Mouse (Mus musculus): ENCODE results near the gene Endog. TPM values are rescaled to one million over a fixed set of nuclear protein-coding genes. Genes with fewer than 3 reads are reported as not detected.
"Not testable (repeated sequence)": the region's sequence is repeated elsewhere in the genome, so short reads cannot be mapped to it uniquely, and the experiment has no call there.

Endog gene
- polyA plus RNA-seq, 1 experiment from 2014 or later: 30.4 TPM

GRCm38 (mm10) chr2:30178711-30179110, 7.4 kb downstream of the Endog start:
- not testable (repeated sequence) for H3K27ac ChIP-seq (ENCODE audit: low read depth, low read length); H3K4me1 ChIP-seq (ENCODE audit: control insufficient read depth, insufficient read depth, low read length); H3K9me3 ChIP-seq (ENCODE audit: control insufficient read depth, low read length); H3K9ac ChIP-seq (replicated peaks; ENCODE audit: low read depth, low read length); H3K27me3 ChIP-seq (ENCODE audit: control insufficient read depth, insufficient read depth, low read length)
- 34% methylated on average over 7 of the region's 7 CpGs for WGBS
- peak; percentile 29; the same call in 1 of the 2 replicates for ATAC-seq (ENCODE audit: low read depth)
- peak overlapping the region; percentile 90 for H3K4me2 ChIP-seq (ENCODE audit: low read depth, low read length)
- H3K36me3 ChIP-seq (ENCODE audit: control insufficient read depth, insufficient read depth, low read length): peaks cover 18% of the 10 kb centered on the region
- peak overlapping the region; percentile 69 for H3K4me3 ChIP-seq (ENCODE audit: low read depth, low read length)

- 88% methylated on average over 2 of the region's 2 CpGs for WGBS
- ATAC-seq (ENCODE audit: low read depth): no peak
Measured at GRCm38 (mm10) chr2:30182424-30182823, 11.1 kb downstream of the Endog start.

GRCm38 (mm10) chr2:30183721-30184120, 12.4 kb downstream of the Endog start:
- Histone ChIP-seq H3K4me1 (ENCODE audit: control insufficient read depth, insufficient read depth, low read length) (no peaks in the 10 kb centered on the region), H3K36me3 (ENCODE audit: control insufficient read depth, insufficient read depth, low read length) (no peaks in the 10 kb centered on the region), H3K9ac (replicated peaks; ENCODE audit: low read depth, low read length) (no peak overlapping the region), H3K4me3 (ENCODE audit: low read depth, low read length) (no peak overlapping the region), H3K4me2 (ENCODE audit: low read depth, low read length) (no peak overlapping the region), H3K27ac (ENCODE audit: low read depth, low read length) (no peak overlapping the region), H3K27me3 (ENCODE audit: control insufficient read depth, insufficient read depth, low read length) (no peaks in the 10 kb centered on the region), H3K9me3 (ENCODE audit: control insufficient read depth, low read length) (no peaks in the 10 kb centered on the region)
- ATAC-seq (ENCODE audit: low read depth): no peak
- WGBS: 78% methylated on average over 3 of the region's 3 CpGs

More at GRCm38 (mm10) chr2:30182424-30182823, 11.1 kb downstream of the Endog start:
- no peaks in the 10 kb centered on the region for H3K36me3 ChIP-seq (ENCODE audit: control insufficient read depth, insufficient read depth, low read length)
- H3K9me3 ChIP-seq (ENCODE audit: control insufficient read depth, low read length): no peaks in the 10 kb centered on the region
- peaks cover 3% of the 10 kb centered on the region for H3K4me1 ChIP-seq (ENCODE audit: control insufficient read depth, insufficient read depth, low read length)
- no peak overlapping the region for H3K4me2 ChIP-seq (ENCODE audit: low read depth, low read length)
- no peaks in the 10 kb centered on the region for H3K27me3 ChIP-seq (ENCODE audit: control insufficient read depth, insufficient read depth, low read length)
- H3K4me3 ChIP-seq (ENCODE audit: low read depth, low read length): no peak overlapping the region
- no peak overlapping the region for H3K9ac ChIP-seq (replicated peaks; ENCODE audit: low read depth, low read length)
- no peak overlapping the region for H3K27ac ChIP-seq (ENCODE audit: low read depth, low read length)

- WGBS: 91% methylated on average over 6 of the region's 6 CpGs
- no peak for ATAC-seq (ENCODE audit: low read depth)
- Histone ChIP-seq H3K4me2 (ENCODE audit: low read depth, low read length) (no peak overlapping the region), H3K4me1 (ENCODE audit: control insufficient read depth, insufficient read depth, low read length) (no peaks in the 10 kb centered on the region), H3K9me3 (ENCODE audit: control insufficient read depth, low read length) (no peaks in the 10 kb centered on the region), H3K4me3 (ENCODE audit: low read depth, low read length) (no peak overlapping the region), H3K27ac (ENCODE audit: low read depth, low read length) (no peak overlapping the region), H3K9ac (replicated peaks; ENCODE audit: low read depth, low read length) (no peak overlapping the region), H3K27me3 (ENCODE audit: control insufficient read depth, insufficient read depth, low read length) (no peaks in the 10 kb centered on the region), H3K36me3 (ENCODE audit: control insufficient read depth, insufficient read depth, low read length) (no peaks in the 10 kb centered on the region)
Measured at GRCm38 (mm10) chr2:30185276-30185675, 14.0 kb downstream of the Endog start.

GRCm38 (mm10) chr2:30185681-30186080, 14.4 kb downstream of the Endog start:
- no peak overlapping the region for H3K4me2 ChIP-seq (ENCODE audit: low read depth, low read length)
- H3K9me3 ChIP-seq (ENCODE audit: control insufficient read depth, low read length): no peaks in the 10 kb centered on the region
- no peak for ATAC-seq (ENCODE audit: low read depth)
- WGBS: 86% methylated on average over 3 of the region's 3 CpGs
- no peaks in the 10 kb centered on the region for H3K4me1 ChIP-seq (ENCODE audit: control insufficient read depth, insufficient read depth, low read length)
- H3K9ac ChIP-seq (replicated peaks; ENCODE audit: low read depth, low read length): no peak overlapping the region
- no peaks in the 10 kb centered on the region for H3K36me3 ChIP-seq (ENCODE audit: control insufficient read depth, insufficient read depth, low read length)
- H3K4me3 ChIP-seq (ENCODE audit: low read depth, low read length): no peak overlapping the region
- no peak overlapping the region for H3K27ac ChIP-seq (ENCODE audit: low read depth, low read length)
- no peaks in the 10 kb centered on the region for H3K27me3 ChIP-seq (ENCODE audit: control insufficient read depth, insufficient read depth, low read length)

GRCm38 (mm10) chr2:30191790-30192580, 20.7 kb downstream of the Endog start:
- Histone ChIP-seq H3K9ac (replicated peaks; ENCODE audit: low read depth, low read length) (no peak overlapping the region), H3K4me2 (ENCODE audit: low read depth, low read length) (no peak overlapping the region), H3K9me3 (ENCODE audit: control insufficient read depth, low read length) (no peaks in the 10 kb centered on the region), H3K27ac (ENCODE audit: low read depth, low read length) (no peak overlapping the region), H3K4me3 (ENCODE audit: low read depth, low read length) (no peak overlapping the region), H3K4me1 (ENCODE audit: control insufficient read depth, insufficient read depth, low read length) (no peaks in the 10 kb centered on the region), H3K36me3 (ENCODE audit: control insufficient read depth, insufficient read depth, low read length) (no peaks in the 10 kb centered on the region), H3K27me3 (ENCODE audit: control insufficient read depth, insufficient read depth, low read length) (no peaks in the 10 kb centered on the region)
- WGBS: 90% methylated on average over 12 of the region's 12 CpGs
- ATAC-seq (ENCODE audit: low read depth): no peak

GRCm38 (mm10) chr2:30194656-30195055, 23.4 kb downstream of the Endog start:
- H3K9me3 ChIP-seq (ENCODE audit: control insufficient read depth, low read length): no peaks in the 10 kb centered on the region
- no peak overlapping the region for H3K4me2 ChIP-seq (ENCODE audit: low read depth, low read length)
- H3K4me1 ChIP-seq (ENCODE audit: control insufficient read depth, insufficient read depth, low read length): no peaks in the 10 kb centered on the region
- ATAC-seq (ENCODE audit: low read depth): no peak
- H3K4me3 ChIP-seq (ENCODE audit: low read depth, low read length): no peak overlapping the region
- H3K36me3 ChIP-seq (ENCODE audit: control insufficient read depth, insufficient read depth, low read length): no peaks in the 10 kb centered on the region
- no peak overlapping the region for H3K27ac ChIP-seq (ENCODE audit: low read depth, low read length)
- 89% methylated on average over 3 of the region's 3 CpGs for WGBS
- no peaks in the 10 kb centered on the region for H3K27me3 ChIP-seq (ENCODE audit: control insufficient read depth, insufficient read depth, low read length)
- no peak overlapping the region for H3K9ac ChIP-seq (replicated peaks; ENCODE audit: low read depth, low read length)

- Histone ChIP-seq H3K9ac (replicated peaks; ENCODE audit: low read depth, low read length) (no peak overlapping the region), H3K4me2 (ENCODE audit: low read depth, low read length) (no peak overlapping the region), H3K27me3 (ENCODE audit: control insufficient read depth, insufficient read depth, low read length) (no peaks in the 10 kb centered on the region), H3K27ac (ENCODE audit: low read depth, low read length) (no peak overlapping the region), H3K36me3 (ENCODE audit: control insufficient read depth, insufficient read depth, low read length) (no peaks in the 10 kb centered on the region), H3K9me3 (ENCODE audit: control insufficient read depth, low read length) (no peaks in the 10 kb centered on the region), H3K4me3 (ENCODE audit: low read depth, low read length) (no peak overlapping the region), H3K4me1 (ENCODE audit: control insufficient read depth, insufficient read depth, low read length) (no peaks in the 10 kb centered on the region)
- ATAC-seq (ENCODE audit: low read depth): no peak
- 72% methylated on average over 4 of the region's 4 CpGs for whole genome bisulfite sequencing
Measured at GRCm38 (mm10) chr2:30198021-30198420, 26.7 kb downstream of the Endog start.

GRCm38 (mm10) chr2:30199984-30200383, 28.7 kb downstream of the Endog start:
- Histone ChIP-seq H3K36me3 (ENCODE audit: control insufficient read depth, insufficient read depth, low read length) (no peaks in the 10 kb centered on the region), H3K4me1 (ENCODE audit: control insufficient read depth, insufficient read depth, low read length) (peaks cover 5% of the 10 kb centered on the region; the same call in 1 of the 2 replicates), H3K27ac (ENCODE audit: low read depth, low read length) (no peak overlapping the region), H3K9me3 (ENCODE audit: control insufficient read depth, low read length) (no peaks in the 10 kb centered on the region), H3K4me2 (ENCODE audit: low read depth, low read length) (no peak overlapping the region), H3K4me3 (ENCODE audit: low read depth, low read length) (no peak overlapping the region), H3K27me3 (ENCODE audit: control insufficient read depth, insufficient read depth, low read length) (no peaks in the 10 kb centered on the region), H3K9ac (replicated peaks; ENCODE audit: low read depth, low read length) (no peak overlapping the region)
- ATAC-seq (ENCODE audit: low read depth): no peak
- WGBS: 64% methylated on average over 1 of the region's 1 CpGs

Data from neural tube, embryonic 14.5 days (tissue).